Mouse (Mus musculus): Measurements from ENCODE around the gene Smbd1.

DNA sequence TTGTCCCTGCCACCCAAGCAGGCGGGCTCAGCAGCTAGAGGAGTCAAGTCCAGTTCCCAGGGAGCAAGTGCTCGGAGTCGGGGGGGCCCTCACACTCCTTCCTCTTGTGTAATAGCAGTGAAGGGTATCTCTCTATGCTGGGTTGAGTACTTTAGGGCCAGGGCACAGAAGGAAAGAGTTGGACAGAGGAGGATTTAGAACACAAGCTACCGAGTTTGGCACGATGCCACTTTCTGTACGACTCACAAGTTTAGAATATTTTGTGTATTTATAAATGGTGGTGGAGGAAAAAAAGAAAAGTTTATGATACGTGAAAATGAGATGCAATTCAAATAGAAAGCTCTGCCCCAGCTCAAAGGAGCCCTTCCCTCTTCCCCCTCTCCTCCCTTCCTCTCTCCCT, 5.1 kb downstream of the Smbd1 start:
- TF ChIP-seq CTCF (IDR thresholded peaks at IDR 0.05; ENCODE audit: borderline replicate concordance, insufficient read depth, low read depth, low read length), result no peak
- TF ChIP-seq POLR2A (IDR thresholded peaks at IDR 0.05; ENCODE audit: borderline replicate concordance, insufficient read depth, low read length), result no peak
